Mouse (Mus musculus) intestine, postnatal 0 days (tissue): ENCODE results near the gene Tprn. TPM values are rescaled to one million over a fixed set of nuclear protein-coding genes. Genes with fewer than 3 reads are reported as not detected.
A peak's percentile ranks its signal among the peaks of the same experiment; 100 is the strongest.

Source experiments
- ATAC-seq: fragments of 200-750 bp; cut with Nextera tagmentation; 2 replicates; pipeline ENCODE4 v1.8.0; 2017; ENCODE audit warnings: mild to moderate bottlenecking, moderate TSS enrichment, moderate library complexity
- H3K27ac ChIP-seq: fragments of 300-500 bp; sonication (generic); 2 replicates; pipeline ENCODE4 v1.5.1; 2014; ENCODE audit warnings: mild to moderate bottlenecking, low read depth, low read length, moderate library complexity
- H3K27me3 ChIP-seq: fragments of 300-500 bp; sonication (generic); replicated peaks from 2 replicates; pipeline ENCODE4 v1.6.1; 2014; ENCODE audit warnings: low read length, mixed read lengths; ENCODE audit not compliant: control insufficient read depth, insufficient read depth
- H3K36me3 ChIP-seq: fragments of 300-500 bp; sonication (generic); 2 replicates; pipeline ENCODE4 v1.6.1; 2014; ENCODE audit warnings: mild to moderate bottlenecking, moderate library complexity; ENCODE audit not compliant: control insufficient read depth, insufficient read depth
- H3K4me1 ChIP-seq: fragments of 300-500 bp; sonication (generic); replicated peaks from 2 replicates; pipeline ENCODE4 v1.6.1; 2014; ENCODE audit warnings: antibody characterized with exemption, low read length, mixed read lengths; ENCODE audit not compliant: control insufficient read depth, insufficient read depth
- H3K4me2 ChIP-seq: fragments of 300-500 bp; sonication (generic); replicated peaks from 2 replicates; pipeline ENCODE4 v1.6.1; 2014; ENCODE audit warnings: low read depth, mild to moderate bottlenecking, moderate library complexity
- H3K4me3 ChIP-seq: fragments of 300-500 bp; sonication (generic); 2 replicates; pipeline ENCODE4 v1.5.1; 2014; ENCODE audit warnings: low read depth, low read length
- H3K9ac ChIP-seq: fragments of 300-500 bp; sonication (generic); 2 replicates; pipeline ENCODE4 v1.6.1; 2014; ENCODE audit warnings: mild to moderate bottlenecking, low read depth, low read length
- H3K9me3 ChIP-seq: fragments of 300-500 bp; sonication (generic); 2 replicates; pipeline ENCODE4 v1.6.1; 2016; ENCODE audit warnings: mixed run types; ENCODE audit not compliant: control insufficient read depth
- CTCF ChIP-seq: sonication (generic); IDR thresholded peaks from 2 replicates; pipeline ENCODE4 v1.5.1; 2016; ENCODE audit warnings: low read depth, mild to moderate bottlenecking, control low read depth, antibody characterized with exemption, moderate library complexity
- WGBS: fragments of 180-500 bp; shearing (Covaris S2); extraction: QIAGEN DNeasy Blood & Tissue Kit; methylation state at CpG from one replicate; pipeline ENCODE4 v1.1.7; 2014; 5-methylcytosine and 5-hydroxymethylcytosine counted together
- polyA plus RNA-seq: library from polyadenylated mRNA; unstranded; fragments of >200 nt; fragmentation: Nextera tagmentation; extraction: Ambion mirVana; gene quantifications from 2 replicates; pipeline ENCODE4 v1.2.1, GENCODE M21; 2015

Gene Tprn
- polyA plus RNA-seq, 1 experiment from 2014 or later = 62.0 TPM

- TF ChIP-seq CTCF = no peak
- Histone ChIP-seq H3K4me3 (peak overlapping the region; percentile 42), H3K4me1 (peaks cover 8% of the 10 kb centered on the region; the same call in 1 of the 2 replicates), H3K9ac (no peak overlapping the region), H3K4me2 (peak overlapping the region; percentile 75), H3K27me3 (peaks cover 46% of the 10 kb centered on the region), H3K27ac (no peak overlapping the region; the same call in 1 of the 2 replicates), H3K9me3 (no peaks in the 10 kb centered on the region), H3K36me3 (no peaks in the 10 kb centered on the region)
- ATAC-seq = no peak
- WGBS = 3% methylated on average over 42 of the region's 43 CpGs
Observed at GRCm38 (mm10) chr2:25292054-25292544, 29.7 kb downstream of the Tprn start.

GRCm38 (mm10) chr2:25292856-25293255 is 30.4 kb downstream of the Tprn start:
- 0% methylated on average over 1 of the region's 1 CpGs for WGBS
- Histone ChIP-seq H3K4me1 (peaks cover 4% of the 10 kb centered on the region; the same call in 1 of the 2 replicates), H3K9me3 (no peaks in the 10 kb centered on the region), H3K27ac (no peak overlapping the region), H3K9ac (no peak overlapping the region), H3K27me3 (peaks cover 46% of the 10 kb centered on the region), H3K36me3 (no peaks in the 10 kb centered on the region), H3K4me2 (peak overlapping the region; percentile 75), H3K4me3 (0 out of 2 replicates have a peak overlapping the region, but pooled peaks have one; percentile 42)
- no peak for ATAC-seq
- peak; percentile 93 for TF ChIP-seq CTCF

- Histone ChIP-seq H3K9ac (no peak overlapping the region), H3K4me3 (no peak overlapping the region), H3K4me2 (no peak overlapping the region), H3K4me1 (no peaks in the 10 kb centered on the region), H3K36me3 (no peaks in the 10 kb centered on the region), H3K9me3 (no peaks in the 10 kb centered on the region), H3K27me3 (peaks cover 46% of the 10 kb centered on the region), H3K27ac (no peak overlapping the region)
- ATAC-seq = no peak
- no peak for TF ChIP-seq CTCF
- WGBS = 64% methylated on average over 9 of the region's 9 CpGs
Observed at GRCm38 (mm10) chr2:25293706-25294105, 31.3 kb downstream of the Tprn start.

GRCm38 (mm10) chr2:25297093-25297492 is 34.7 kb downstream of the Tprn start:
- no peak for TF ChIP-seq CTCF
- no peak for ATAC-seq
- Histone ChIP-seq H3K4me3 (no peak overlapping the region), H3K36me3 (no peaks in the 10 kb centered on the region), H3K27ac (no peak overlapping the region), H3K27me3 (peaks cover 13% of the 10 kb centered on the region), H3K4me2 (no peak overlapping the region), H3K9ac (no peak overlapping the region), H3K9me3 (no peaks in the 10 kb centered on the region), H3K4me1 (no peaks in the 10 kb centered on the region)
- WGBS = 77% methylated on average over 8 of the region's 8 CpGs

- TF ChIP-seq CTCF = no peak
- Histone ChIP-seq H3K9ac (no peak overlapping the region), H3K4me1 (no peaks in the 10 kb centered on the region), H3K27me3 (peaks cover 5% of the 10 kb centered on the region; the same call in 1 of the 2 replicates), H3K9me3 (no peaks in the 10 kb centered on the region), H3K4me3 (no peak overlapping the region), H3K36me3 (no peaks in the 10 kb centered on the region), H3K4me2 (no peak overlapping the region), H3K27ac (no peak overlapping the region)
- no peak for ATAC-seq
- 73% methylated on average over 10 of the region's 10 CpGs for WGBS
Observed at GRCm38 (mm10) chr2:25298046-25298445, 35.6 kb downstream of the Tprn start.

- no peak overlapping the region for H3K9ac ChIP-seq
- no peaks in the 10 kb centered on the region for H3K4me1 ChIP-seq
- H3K4me3 ChIP-seq = no peak overlapping the region
- H3K4me2 ChIP-seq = no peak overlapping the region
- no peak for ATAC-seq
- H3K27me3 ChIP-seq = peaks cover 10% of the 10 kb centered on the region
- 73% methylated on average over 3 of the region's 3 CpGs for WGBS
- no peak overlapping the region for H3K27ac ChIP-seq
- no peak for TF ChIP-seq CTCF
- no peaks in the 10 kb centered on the region for H3K9me3 ChIP-seq
- no peaks in the 10 kb centered on the region for H3K36me3 ChIP-seq
Observed at GRCm38 (mm10) chr2:25303452-25303851, 41.0 kb downstream of the Tprn start.
